Comparison of ENCODE assay signal across 9 mouse cellular contexts in genomic region chr9:66144248-66144647, GRCm38 (mm10). TPM values are rescaled to one million over a fixed set of nuclear protein-coding genes. Genes with fewer than 3 reads are reported as not detected.
A peak's percentile ranks its signal among the peaks of the same experiment; 100 is the strongest.
DNase-seq lines count a peak whose midpoint lies in the region; ATAC-seq and TF ChIP-seq lines count a peak whose summit lies in the region.
"Had no signal": no experiment of that assay in that cellular context is flagged by ENCODE, and none has a peak within 500 bp of the region (broad histone marks: within the 10 kb centered on the region; RNA-seq: fewer than 3 reads in every experiment).

No protein-coding gene starts in this region.

- H3K27ac ChIP-seq in heart, embryonic 12.5 days (ENCODE audit: poor library complexity, severe bottlenecking): no peak overlapping the region
- no peak overlapping the region for H3K27ac ChIP-seq in embryonic facial prominence, embryonic 14.5 days (replicated peaks; ENCODE audit: low read depth, low read length)
- H3K27ac ChIP-seq in hindbrain, postnatal 0 days: no peak overlapping the region
- no peak overlapping the region for H3K27ac ChIP-seq in stomach, postnatal 0 days (replicated peaks)
- H3K27ac ChIP-seq: midbrain, embryonic 12.5 days had no signal

- H3K36me3 ChIP-seq in heart, embryonic 12.5 days: peaks cover 17% of the 10 kb centered on the region
- peaks cover 14% of the 10 kb centered on the region for H3K36me3 ChIP-seq in embryonic facial prominence, embryonic 14.5 days (ENCODE audit: control insufficient read depth, insufficient read depth, low read length)
- peaks cover 14% of the 10 kb centered on the region for H3K36me3 ChIP-seq in hindbrain, postnatal 0 days (ENCODE audit: insufficient read depth, low read length)
- H3K36me3 ChIP-seq in stomach, postnatal 0 days (ENCODE audit: control insufficient read depth, insufficient read depth, low read length): peaks cover 10% of the 10 kb centered on the region

- H3K9me3 ChIP-seq in heart, embryonic 12.5 days (replicated peaks): no peaks in the 10 kb centered on the region
- no peaks in the 10 kb centered on the region for H3K9me3 ChIP-seq in embryonic facial prominence, embryonic 14.5 days (ENCODE audit: control insufficient read depth, low read length)
- H3K9me3 ChIP-seq in hindbrain, postnatal 0 days (ENCODE audit: low read length): no peaks in the 10 kb centered on the region
- no peaks in the 10 kb centered on the region for H3K9me3 ChIP-seq in stomach, postnatal 0 days (ENCODE audit: control insufficient read depth, low read length)
- H3K9me3 ChIP-seq: midbrain, embryonic 12.5 days had no signal

- intact Hi-C loops in left cerebral cortex, postnatal 14 days (cut with DNase I): loop anchor here (10.0 kb wide), 1 partner anchor 311 kb away; no protein-coding TSS in a partner anchor

- peak; percentile 95 for TF ChIP-seq CTCF in hindbrain, postnatal 0 days (IDR thresholded peaks at IDR 0.05; ENCODE audit: low read depth)
- TF ChIP-seq CTCF in stomach, postnatal 0 days (IDR thresholded peaks at IDR 0.05; ENCODE audit: low read depth): peak; percentile 94

- no peaks in the 10 kb centered on the region for H3K27me3 ChIP-seq in heart, embryonic 12.5 days (replicated peaks)
- no peaks in the 10 kb centered on the region for H3K27me3 ChIP-seq in embryonic facial prominence, embryonic 14.5 days (replicated peaks; ENCODE audit: control insufficient read depth, insufficient read depth, low read length)
- H3K27me3 ChIP-seq in hindbrain, postnatal 0 days (ENCODE audit: insufficient read depth, low read length): no peaks in the 10 kb centered on the region
- no peaks in the 10 kb centered on the region for H3K27me3 ChIP-seq in stomach, postnatal 0 days (ENCODE audit: control insufficient read depth, insufficient read depth, low read length)
- H3K27me3 ChIP-seq: midbrain, embryonic 12.5 days had no signal

- ATAC-seq in heart, embryonic 12.5 days (ENCODE audit: insufficient number of reproducible peaks, low FRiP score): no peak
- peak; percentile 55; the same call in 1 of the 2 replicates for ATAC-seq in embryonic facial prominence, embryonic 14.5 days (ENCODE audit: low read depth)
- peak; percentile 70 for ATAC-seq in hindbrain, postnatal 0 days
- peak; percentile 70; the same call in 1 of the 2 replicates for ATAC-seq in monocyte, adult 5-6 weeks (replicated peaks; ENCODE audit: insufficient number of reproducible peaks, low FRiP score, low TSS enrichment, poor library complexity, severe bottlenecking)
- ATAC-seq in stomach, postnatal 0 days (ENCODE audit: low FRiP score, low TSS enrichment): peak; percentile 52; the same call in 1 of the 2 replicates

- DNase-seq in heart, adult 8-10 months (ENCODE audit: low spot score): peak; percentile 72
- peak; percentile 82 for DNase-seq in adrenal gland, postnatal 14 days
- DNase-seq in embryonic facial prominence, embryonic 14.5 days (ENCODE audit: low spot score): peak; percentile 84
- DNase-seq in hindbrain, postnatal 0 days (ENCODE audit: low spot score): peak; percentile 91
- peak; percentile 70 to 84 for DNase-seq in left cerebral cortex, postnatal 14 days (ENCODE audit: low spot score in 2 of 2)
- DNase-seq in stomach, postnatal 0 days (ENCODE audit: low spot score): peak; percentile 73

- no peaks in the 10 kb centered on the region for H3K4me1 ChIP-seq in heart, embryonic 12.5 days (replicated peaks)
- no peaks in the 10 kb centered on the region for H3K4me1 ChIP-seq in embryonic facial prominence, embryonic 14.5 days (ENCODE audit: control insufficient read depth, insufficient read depth, low read length)
- no peaks in the 10 kb centered on the region for H3K4me1 ChIP-seq in hindbrain, postnatal 0 days (ENCODE audit: insufficient read depth, low read length)
- H3K4me1 ChIP-seq in stomach, postnatal 0 days (replicated peaks; ENCODE audit: control insufficient read depth, insufficient read depth): no peaks in the 10 kb centered on the region
- H3K4me1 ChIP-seq: midbrain, embryonic 12.5 days had no signal

- TF ChIP-seq EP300 in stomach, postnatal 0 days (optimal IDR thresholded peaks at IDR 0.05): no peak

- 9% methylated on average over 6 of the region's 6 CpGs for WGBS in heart, embryonic 12.5 days
- 6% methylated on average over 6 of the region's 6 CpGs for WGBS in embryonic facial prominence, embryonic 14.5 days
- WGBS in hindbrain, postnatal 0 days: 11% methylated on average over 6 of the region's 6 CpGs
- 3% methylated on average over 6 of the region's 6 CpGs for whole genome bisulfite sequencing in stomach, postnatal 0 days

- H3K4me3 ChIP-seq in heart, embryonic 12.5 days: no peak overlapping the region
- no peak overlapping the region for H3K4me3 ChIP-seq in embryonic facial prominence, embryonic 14.5 days (ENCODE audit: low read depth, low read length)
- H3K4me3 ChIP-seq in hindbrain, postnatal 0 days (ENCODE audit: low read length): no peak overlapping the region
- H3K4me3 ChIP-seq in stomach, postnatal 0 days (ENCODE audit: low read depth, low read length): no peak overlapping the region
- H3K4me3 ChIP-seq: midbrain, embryonic 12.5 days had no signal

- no peak overlapping the region for H3K9ac ChIP-seq in heart, embryonic 12.5 days
- no peak overlapping the region for H3K9ac ChIP-seq in embryonic facial prominence, embryonic 14.5 days (ENCODE audit: low read depth, low read length)
- H3K9ac ChIP-seq in hindbrain, postnatal 0 days (replicated peaks; ENCODE audit: low read length): no peak overlapping the region
- H3K9ac ChIP-seq in stomach, postnatal 0 days (ENCODE audit: low read length): no peak overlapping the region
- H3K9ac ChIP-seq: midbrain, embryonic 12.5 days had no signal

- no peak overlapping the region for H3K4me2 ChIP-seq in heart, embryonic 12.5 days
- H3K4me2 ChIP-seq in embryonic facial prominence, embryonic 14.5 days (ENCODE audit: low read depth, low read length): no peak overlapping the region
- no peak overlapping the region for H3K4me2 ChIP-seq in hindbrain, postnatal 0 days (ENCODE audit: low read depth, low read length)
- H3K4me2 ChIP-seq in stomach, postnatal 0 days (replicated peaks; ENCODE audit: low read depth): no peak overlapping the region
- H3K4me2 ChIP-seq: midbrain, embryonic 12.5 days had no signal

RNA-seq across cellular contexts. Expression of gene Dapk2, which starts 13.8 kb away (rescaled TPM):
- total RNA-seq in heart, adult 8-10 months (2022): 1 to 10 TPM; 3.5 to 8.0 (median 4.8) TPM
- polyA plus RNA-seq in heart, embryonic 12.5 days (2016; fragmentation: Nextera tagmentation; extraction: Ambion mirVana): 6.4 and 8.1 TPM in 2 replicates
- 9.2 and 9.6 TPM in 2 replicates for total RNA-seq in adrenal gland, postnatal 14 days (2021)
- 10.6 and 14.3 TPM in 2 replicates for polyA plus RNA-seq in embryonic facial prominence, embryonic 14.5 days (2014; fragmentation: Nextera tagmentation; extraction: Ambion mirVana)
- 0.21 TPM in 1 of 2 replicates, not detected in the other for total RNA-seq in hindbrain, postnatal 0 days (2014; rRNA removed)
- 0.55 and 0.58 TPM in 2 replicates for polyA plus RNA-seq in hindbrain, postnatal 0 days (2015; fragmentation: Nextera tagmentation; extraction: Ambion mirVana)
- total RNA-seq in left cerebral cortex, postnatal 14 days (2021): 1 to 10 TPM; 2.4 to 5.8 TPM
- total RNA-seq in monocyte, adult 5-6 weeks (2017): 15.3 to 32.1 TPM (median 19.4 TPM) in 3 replicates
- 11.8 and 13.2 TPM in 2 replicates for polyA plus RNA-seq in stomach, postnatal 0 days (2015; fragmentation: Nextera tagmentation; extraction: Ambion mirVana)

RNA-seq across cellular contexts. Expression of gene Ciao2a, which starts 17.8 kb away (rescaled TPM):
- total RNA-seq in heart, adult 8-10 months (2022): 10 to 100 TPM; 63.2 to 72.4 (median 71.0) TPM
- 161 and 176 TPM in 2 replicates for polyA plus RNA-seq in heart, embryonic 12.5 days (2016; fragmentation: Nextera tagmentation; extraction: Ambion mirVana)
- 80.7 and 86.2 TPM in 2 replicates for total RNA-seq in adrenal gland, postnatal 14 days (2021)
- polyA plus RNA-seq in embryonic facial prominence, embryonic 14.5 days (2014; fragmentation: Nextera tagmentation; extraction: Ambion mirVana): 112 and 119 TPM in 2 replicates
- 25.5 and 29.4 TPM in 2 replicates for total RNA-seq in hindbrain, postnatal 0 days (2014; rRNA removed)
- polyA plus RNA-seq in hindbrain, postnatal 0 days (2015; fragmentation: Nextera tagmentation; extraction: Ambion mirVana): 77.6 and 84.8 TPM in 2 replicates
- 10 to 100 TPM; 26.8 to 28.0 TPM for total RNA-seq in left cerebral cortex, postnatal 14 days (2021)
- 112 to 213 TPM (median 210 TPM) in 3 replicates for total RNA-seq in monocyte, adult 5-6 weeks (2017)
- polyA plus RNA-seq in stomach, postnatal 0 days (2015; fragmentation: Nextera tagmentation; extraction: Ambion mirVana): 131 and 138 TPM in 2 replicates

RNA-seq across cellular contexts. Expression of gene Snx1, which starts 17.9 kb away (rescaled TPM):
- total RNA-seq in heart, adult 8-10 months (2022): 10 to 100 TPM; 21.3 to 25.8 (median 24.0) TPM
- polyA plus RNA-seq in heart, embryonic 12.5 days (2016; fragmentation: Nextera tagmentation; extraction: Ambion mirVana): 68.8 and 72.1 TPM in 2 replicates
- 85.3 and 88.2 TPM in 2 replicates for total RNA-seq in adrenal gland, postnatal 14 days (2021)
- 139 and 143 TPM in 2 replicates for polyA plus RNA-seq in embryonic facial prominence, embryonic 14.5 days (2014; fragmentation: Nextera tagmentation; extraction: Ambion mirVana)
- 43.4 and 50.4 TPM in 2 replicates for total RNA-seq in hindbrain, postnatal 0 days (2014; rRNA removed)
- polyA plus RNA-seq in hindbrain, postnatal 0 days (2015; fragmentation: Nextera tagmentation; extraction: Ambion mirVana): 47.3 and 55.0 TPM in 2 replicates
- total RNA-seq in left cerebral cortex, postnatal 14 days (2021): 10 to 100 TPM; 51.6 to 56.3 TPM
- 118 to 143 TPM (median 135 TPM) in 3 replicates for total RNA-seq in monocyte, adult 5-6 weeks (2017)
- 77.5 and 77.6 TPM in 2 replicates for polyA plus RNA-seq in stomach, postnatal 0 days (2015; fragmentation: Nextera tagmentation; extraction: Ambion mirVana)
